Mouse (Mus musculus) layer of hippocampus, adult 9-10 months (tissue): ENCODE data around the gene Tst.

Experiments
- DNase-seq: peaks from one replicate; pipeline ENCODE4 v3.0.0; 2022; ENCODE audit warnings: low spot score

Gene Tst

DNA sequence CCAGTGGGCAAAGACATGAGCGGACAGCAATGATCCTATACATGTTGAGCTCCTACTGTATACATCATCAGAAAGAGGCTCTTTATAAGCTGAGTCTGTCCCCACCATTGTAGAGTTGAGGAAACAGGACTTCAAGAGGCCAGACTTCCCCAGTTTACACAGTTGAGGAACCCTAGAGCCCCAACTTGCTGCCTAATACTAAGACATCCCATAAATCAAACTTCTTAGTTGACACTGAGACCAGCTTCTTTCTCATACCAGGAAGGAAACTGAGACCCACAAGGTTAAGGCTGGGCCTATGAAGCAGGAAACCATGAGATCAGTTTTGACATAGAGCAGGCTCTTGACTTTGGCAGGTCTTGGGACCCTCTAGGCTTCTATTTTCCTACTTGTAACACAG, 20.1 kb downstream of the Tst start:
- no peak for DNase-seq

DNA sequence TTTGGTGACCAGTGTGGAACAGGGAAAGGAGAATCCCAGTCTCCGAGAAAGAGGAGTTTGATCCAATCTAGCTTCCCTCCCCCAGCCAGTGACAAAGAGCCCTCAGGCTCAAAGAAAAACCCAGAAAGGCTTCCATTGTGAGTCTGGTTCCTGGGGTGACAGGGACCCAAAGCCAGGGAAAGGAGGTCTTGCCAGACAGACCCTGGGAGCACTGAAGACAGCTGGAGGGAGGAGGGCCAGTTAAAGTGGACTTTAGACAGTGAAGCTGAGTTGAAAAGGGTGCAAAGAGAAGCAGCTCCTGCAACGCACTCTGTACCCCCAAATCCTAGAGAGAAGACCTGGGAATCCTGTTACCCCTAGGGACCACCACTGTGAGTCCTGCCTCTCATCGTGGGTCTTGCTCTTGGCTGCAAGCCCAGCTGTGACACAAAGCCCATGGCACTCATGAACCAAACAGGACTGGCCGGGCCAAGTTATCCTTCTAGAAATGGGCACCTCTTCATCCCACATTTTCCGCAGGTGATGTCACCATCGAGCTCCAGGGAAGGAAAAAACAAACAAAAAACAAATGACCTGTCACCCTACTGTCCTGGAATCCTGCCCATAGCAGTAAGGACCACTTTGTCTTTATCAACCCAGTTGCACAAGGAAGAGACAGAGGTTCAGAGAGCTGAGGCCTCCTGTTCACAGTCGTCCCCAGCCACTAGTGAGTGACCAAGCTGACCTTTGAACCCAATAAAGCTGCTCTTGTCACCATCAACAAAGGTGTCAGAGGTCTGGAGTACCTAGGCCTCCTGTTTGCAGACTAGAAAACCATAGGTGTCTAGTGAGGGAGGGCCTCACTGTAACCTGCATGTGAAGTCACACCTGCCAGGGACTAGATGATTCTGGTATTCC, 21.2 kb downstream of the Tst start:
- no peak for DNase-seq

DNA sequence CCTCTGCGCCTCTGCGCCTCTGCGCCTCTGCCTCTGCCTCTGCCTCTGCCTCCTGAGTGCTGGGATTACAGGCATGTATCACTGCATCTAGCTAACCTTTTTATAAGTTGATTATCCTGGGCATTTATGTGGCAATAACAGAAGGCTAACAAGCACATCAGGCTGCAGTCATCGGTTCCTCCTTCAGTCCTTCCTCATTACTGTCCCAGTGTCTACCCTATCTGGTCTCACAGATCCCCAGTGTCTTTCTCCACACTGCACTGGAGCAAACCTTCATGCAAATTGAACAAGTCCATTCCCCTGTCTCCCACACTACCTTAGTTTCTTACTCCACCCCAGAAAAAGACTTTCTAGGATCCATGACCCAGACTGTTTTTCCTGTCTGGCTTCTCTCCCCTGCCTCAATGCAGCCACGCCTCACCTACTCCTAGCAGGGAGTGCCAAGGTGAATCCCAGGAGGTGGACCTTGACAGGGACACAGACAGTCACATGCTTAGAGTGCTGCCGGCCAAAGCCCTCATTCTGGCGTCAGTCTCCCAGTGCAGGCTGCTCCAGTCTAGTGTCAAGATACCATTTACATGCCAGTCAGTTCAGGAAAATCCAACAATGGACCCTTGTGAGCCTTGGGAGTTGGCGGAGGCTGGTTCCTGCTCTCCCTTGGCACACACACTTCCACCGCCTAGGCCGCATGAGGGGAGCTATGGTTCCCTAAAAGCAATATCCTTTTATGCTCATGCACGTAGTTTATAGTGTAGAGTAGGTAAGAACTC, 22.1 kb downstream of the Tst start:
- DNase-seq = no peak

DNA sequence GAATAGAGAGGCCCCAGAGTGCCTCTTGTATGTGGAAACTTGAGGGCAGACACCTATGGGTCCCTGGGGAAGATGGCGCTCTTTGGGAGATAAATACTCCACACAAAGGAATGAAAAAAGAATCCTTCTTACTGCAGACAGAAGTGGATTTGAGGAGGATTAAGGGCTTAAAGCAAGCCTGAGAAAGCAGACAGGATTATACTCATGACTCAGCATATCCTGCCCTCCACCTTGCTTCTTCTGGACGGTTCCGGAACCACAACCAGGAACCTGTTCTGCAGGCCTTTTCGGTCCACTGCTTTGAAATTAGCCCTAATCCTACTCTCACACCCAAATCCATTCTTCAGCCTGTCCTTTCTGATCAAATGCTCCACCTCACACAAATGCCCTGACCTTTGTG, 23.6 kb downstream of the Tst start:
- DNase-seq = no peak

DNA sequence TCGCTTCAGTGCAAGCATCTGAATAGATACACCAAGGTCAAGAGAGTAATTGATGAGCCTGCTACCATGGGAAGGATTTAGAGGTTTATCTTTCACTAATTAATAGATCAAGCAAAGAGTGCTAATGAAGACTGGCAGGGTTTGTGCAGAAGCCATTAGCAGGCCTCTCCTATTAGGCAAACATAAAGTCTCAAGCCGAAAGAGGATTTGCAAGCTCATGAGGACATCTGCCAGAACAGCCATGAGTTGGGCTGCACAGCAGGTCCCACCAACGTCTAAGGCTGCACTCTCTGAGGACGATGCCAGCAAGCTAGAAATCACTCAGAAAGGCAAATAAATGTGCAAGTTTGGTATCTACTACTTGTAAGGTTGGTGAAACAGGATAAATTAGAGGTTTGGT, 25.0 kb downstream of the Tst start:
- DNase-seq = no peak

DNA sequence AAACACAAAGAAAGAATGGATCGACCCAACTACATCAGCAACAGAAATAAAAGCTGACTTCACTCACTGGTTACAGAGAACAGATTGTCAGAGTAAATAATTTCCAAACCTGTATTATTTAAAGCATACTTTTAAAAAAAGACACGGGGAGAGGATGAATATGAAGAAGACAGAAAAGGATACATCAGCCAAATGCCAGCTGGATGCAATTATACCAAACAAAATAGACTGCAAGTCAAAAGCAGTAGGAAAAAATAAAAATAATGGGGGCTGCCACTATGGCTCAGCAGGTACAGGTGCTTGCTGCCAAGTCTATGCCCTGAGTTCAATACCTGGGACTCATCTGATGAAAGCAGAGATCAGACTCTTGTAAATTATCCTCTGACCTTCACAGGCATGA, 25.5 kb downstream of the Tst start:
- no peak for DNase-seq

DNA sequence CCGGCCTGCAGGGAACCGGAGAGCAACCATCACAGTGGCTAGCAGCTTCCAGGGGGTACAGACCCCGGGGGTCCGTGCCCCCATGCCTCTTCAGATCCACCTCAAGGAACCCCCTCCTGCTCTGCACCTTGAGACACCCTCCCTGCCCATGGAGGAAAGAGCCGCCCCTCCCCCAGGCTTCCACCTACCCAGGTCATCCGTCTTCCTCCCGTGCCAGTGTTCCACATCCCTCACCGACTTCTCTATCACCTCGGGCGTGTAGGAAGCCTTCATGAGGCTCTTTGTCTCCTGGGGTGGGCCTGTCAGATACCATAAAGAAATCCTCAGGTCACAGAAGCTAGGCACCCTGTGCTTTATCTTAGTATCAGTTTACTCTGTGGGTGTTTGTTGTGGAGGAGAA, 27.2 kb downstream of the Tst start:
- DNase-seq = no peak

DNA sequence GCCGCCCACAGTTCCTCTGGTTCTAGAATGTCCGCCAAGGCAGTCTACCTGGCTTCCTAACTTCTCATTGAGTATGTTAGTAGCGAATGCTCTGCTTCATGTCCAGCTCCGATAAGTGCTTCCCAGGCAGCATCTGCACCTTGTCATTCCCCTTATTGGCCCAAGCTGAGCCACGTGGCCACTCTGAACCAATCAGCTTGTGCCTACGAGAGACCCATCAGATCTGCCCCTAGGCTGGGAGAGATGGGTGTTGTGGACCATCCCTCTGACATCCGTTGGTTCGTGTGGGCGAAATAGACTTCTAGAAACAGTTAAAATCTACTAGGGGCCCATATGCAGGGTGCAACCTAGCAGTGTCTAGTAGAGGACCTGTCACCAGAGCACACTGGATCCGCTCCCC, 27.8 kb downstream of the Tst start:
- no peak for DNase-seq

DNA sequence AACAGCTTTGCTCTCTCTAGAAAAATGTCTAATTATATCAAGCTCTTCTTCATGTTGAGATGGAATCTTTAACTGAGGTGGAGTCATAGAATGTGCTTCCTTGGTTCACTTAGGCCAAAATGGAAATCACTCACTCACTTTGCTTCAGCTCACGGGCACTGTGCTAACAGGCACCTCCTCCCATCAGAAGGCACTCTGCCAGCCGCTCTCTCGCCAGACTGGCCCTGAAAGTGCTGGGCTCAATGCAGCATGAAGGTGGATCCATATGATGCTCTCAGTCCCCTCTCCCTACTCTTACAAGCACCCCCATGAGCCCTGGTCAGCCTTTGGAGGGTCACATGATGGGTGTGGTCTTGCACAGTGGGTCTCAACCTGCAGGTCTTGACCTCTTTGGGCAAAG, 31.5 kb downstream of the Tst start:
- DNase-seq = no peak

DNA sequence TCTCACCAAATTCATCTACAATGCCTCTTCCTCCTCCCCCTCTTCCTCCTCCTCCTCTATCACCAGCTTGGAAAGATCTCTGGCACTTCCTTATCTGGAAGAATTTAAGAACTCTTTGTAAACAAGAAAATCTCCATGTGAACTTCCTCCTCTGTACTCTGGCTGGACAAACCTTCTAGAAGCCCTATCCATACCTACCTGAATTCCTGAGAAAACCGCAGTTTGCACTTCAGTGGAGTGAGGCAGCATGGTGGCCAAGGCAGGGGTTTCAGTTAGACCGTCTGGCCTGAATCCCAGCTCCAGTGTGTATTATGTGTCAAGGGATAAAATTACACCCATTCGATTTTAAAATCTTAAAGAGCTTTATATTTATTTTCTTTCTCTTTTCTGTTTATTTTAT, 32.9 kb downstream of the Tst start:
- DNase-seq = no peak

DNA sequence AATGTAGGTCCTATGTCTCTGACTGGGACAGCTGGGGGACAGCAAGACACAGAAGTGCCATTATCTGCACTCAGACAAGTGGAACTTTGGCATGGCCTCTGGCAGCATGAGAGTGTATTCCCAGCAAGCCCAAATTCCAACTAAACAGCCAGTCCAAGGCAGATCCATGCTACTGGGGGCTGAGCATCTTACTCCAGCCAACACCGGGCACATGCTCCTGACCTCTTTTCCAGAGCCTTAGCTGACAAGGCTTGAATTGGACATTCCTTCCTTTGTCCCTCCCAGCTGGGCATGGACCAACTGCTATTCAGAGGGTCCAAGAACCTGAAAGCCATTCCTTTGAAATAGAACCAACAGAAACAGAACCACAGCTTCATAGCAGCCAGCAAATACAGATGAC, 36.1 kb downstream of the Tst start:
- no peak for DNase-seq

DNA sequence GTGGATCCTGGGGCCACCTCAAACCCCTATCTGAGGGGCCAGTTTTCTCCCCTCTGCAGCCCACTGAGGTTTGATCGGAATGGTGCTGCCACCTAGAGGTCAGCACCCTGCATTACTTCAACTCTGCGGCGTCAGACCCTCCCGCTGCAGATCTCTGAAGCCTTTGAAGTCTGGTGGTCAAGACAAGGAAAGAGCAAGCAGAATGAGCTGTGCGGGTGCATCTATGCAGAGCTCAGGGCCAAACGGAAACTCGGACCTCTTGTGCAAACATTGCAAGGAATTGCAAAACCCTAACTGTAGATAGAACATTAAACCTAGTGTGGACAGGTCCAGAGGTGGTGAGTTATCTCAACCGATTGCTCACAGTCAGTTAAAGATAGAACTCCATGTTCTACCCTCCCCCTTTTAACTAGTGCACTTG, 36.8 kb downstream of the Tst start:
- DNase-seq = no peak

DNA sequence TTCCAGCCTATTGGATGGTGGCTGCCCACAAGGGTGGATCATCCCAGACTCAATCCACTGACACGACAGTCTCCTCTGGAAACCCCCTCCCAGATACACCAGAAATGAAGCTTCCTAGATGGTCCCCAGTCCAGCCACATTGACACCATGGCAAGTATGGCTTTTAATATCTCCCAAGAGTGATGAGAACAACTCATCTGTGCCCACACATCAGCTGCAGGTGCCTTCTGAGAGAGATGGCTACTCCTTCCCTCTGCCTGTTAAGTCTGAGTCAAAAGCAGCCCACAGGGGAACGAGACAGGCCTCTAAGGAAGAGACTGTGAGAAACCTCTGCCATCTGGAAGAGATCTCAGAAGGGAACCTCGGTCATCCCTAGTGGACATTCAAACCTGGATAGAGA, 37.9 kb downstream of the Tst start:
- no peak for DNase-seq

DNA sequence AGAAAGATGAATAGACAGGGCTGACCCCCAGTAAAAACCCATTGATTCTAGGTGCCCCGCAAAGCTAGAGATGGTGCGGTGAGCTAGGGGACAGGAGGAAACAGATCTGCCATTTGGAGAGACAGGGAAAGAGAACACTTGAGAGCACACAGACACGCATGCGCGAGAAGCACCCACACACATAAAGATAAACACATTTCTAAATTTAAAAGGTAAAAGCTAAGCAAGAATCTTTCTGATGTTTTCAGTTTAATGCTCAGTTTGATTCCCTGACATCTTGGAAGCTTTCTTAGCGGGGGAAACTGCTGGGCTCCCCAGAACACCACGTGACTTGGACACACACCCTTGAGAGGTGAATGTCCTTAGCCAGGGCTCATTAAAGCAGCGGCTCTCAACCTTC, 38.8 kb downstream of the Tst start:
- DNase-seq = no peak

DNA sequence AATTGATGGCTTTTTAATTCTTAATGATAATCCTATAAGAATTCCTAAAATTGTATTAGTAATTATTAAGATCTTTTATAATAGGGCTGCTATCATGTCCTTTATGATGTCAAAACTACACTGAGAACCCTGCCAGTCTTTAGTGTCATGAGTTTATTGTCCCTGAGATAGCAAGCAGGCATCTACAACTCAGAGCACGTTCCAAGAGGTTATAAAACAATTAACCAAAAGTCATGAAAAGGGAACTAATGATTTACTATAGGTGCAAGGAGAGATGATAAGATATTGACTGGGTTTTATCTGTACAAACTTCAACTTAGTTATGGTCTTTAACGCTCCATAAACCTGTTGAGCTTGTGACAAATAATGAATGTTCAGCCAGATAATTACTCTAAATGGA, 39.8 kb downstream of the Tst start:
- DNase-seq = no peak

DNA sequence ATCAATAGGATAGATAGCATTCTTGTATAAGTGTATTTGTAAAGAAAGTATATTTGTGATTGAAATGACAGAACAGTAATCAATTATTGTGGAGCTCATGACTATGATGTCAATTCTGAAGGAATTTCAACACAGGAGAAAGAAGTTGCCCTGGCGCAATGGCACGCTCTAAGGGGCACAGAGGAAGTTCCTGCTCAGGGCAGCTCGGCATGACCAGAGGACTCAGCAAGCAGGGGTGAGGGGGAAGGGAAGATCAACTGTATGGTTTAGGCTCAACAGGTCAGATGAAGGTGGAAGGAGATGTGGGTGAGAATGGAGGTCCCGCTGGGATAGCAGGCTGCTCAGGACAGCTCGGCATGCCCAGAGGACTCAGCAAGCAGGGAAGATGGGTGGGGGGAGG, 50.2 kb downstream of the Tst start:
- DNase-seq = no peak

DNA sequence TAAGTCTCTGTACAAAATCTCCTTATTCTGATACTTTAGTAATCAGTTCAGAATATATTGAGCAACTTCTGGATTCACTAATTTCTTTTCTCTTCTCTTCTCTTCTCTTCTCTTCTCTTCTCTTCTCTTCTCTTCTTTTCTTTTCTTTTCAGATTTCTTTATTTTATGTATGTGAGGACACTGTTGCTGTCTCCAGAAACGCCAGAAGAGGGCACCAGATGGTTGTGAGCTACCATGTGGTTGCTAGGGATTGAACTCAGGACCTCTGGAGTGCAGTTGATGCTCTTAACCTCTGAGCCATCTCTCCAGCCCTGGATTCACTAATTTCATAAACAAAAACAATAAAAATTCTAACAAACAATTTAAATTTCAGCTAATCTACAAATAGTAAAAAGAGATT, 50.7 kb downstream of the Tst start:
- DNase-seq = no peak

DNA sequence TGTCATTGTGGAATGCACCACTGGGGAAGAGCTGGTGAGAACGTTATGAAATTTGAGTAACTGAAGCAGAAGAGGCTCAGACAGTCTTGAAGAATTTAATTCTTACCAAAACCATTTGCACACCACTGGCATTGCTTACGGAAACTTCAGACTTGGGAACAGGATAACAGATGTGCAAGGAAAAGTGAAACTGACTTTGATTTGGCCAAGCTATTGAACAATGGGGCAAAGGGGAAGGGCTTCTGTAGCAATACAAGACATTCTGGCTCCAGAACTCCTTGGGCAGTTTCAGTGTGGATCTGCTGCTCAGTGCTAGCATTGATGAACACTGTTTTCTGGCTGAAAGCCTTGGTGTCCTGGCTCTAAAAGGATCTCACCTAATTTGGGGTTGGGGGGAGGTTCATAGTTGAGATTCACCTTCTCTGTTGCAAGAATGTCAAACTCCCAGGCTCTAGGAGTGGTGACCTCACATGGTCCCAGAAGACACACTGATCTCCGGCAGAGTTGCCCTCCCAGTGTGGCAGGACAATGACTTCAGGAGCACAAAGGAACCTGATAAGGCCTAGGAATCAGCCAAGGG, 54.0 kb downstream of the Tst start:
- DNase-seq = no peak
